Mouse (Mus musculus) monocyte, adult 5-6 weeks (primary cell): ENCODE data around the gene Mettl2. TPM values are rescaled to one million over a fixed set of nuclear protein-coding genes. Genes with fewer than 3 reads are reported as not detected.
"Not testable (repeated sequence)": the region's sequence is repeated elsewhere in the genome, so short reads cannot be mapped to it uniquely, and the experiment has no call there.

Source experiments
- ATAC-seq: fragments of 153-309, 156-312 bp; replicated peaks from 2 replicates; pipeline ENCODE4 v1.8.0; 2017; ENCODE audit warnings: mild to moderate bottlenecking; ENCODE audit not compliant: low TSS enrichment, insufficient number of reproducible peaks, severe bottlenecking, poor library complexity, low FRiP score
- total RNA-seq: library from RNA; stranded (forward); fragments of 200-1000, 200-491, 200-594 nt; gene quantifications from 3 replicates; pipeline ENCODE4 v1.2.3, GENCODE M21; 2017

Gene Mettl2
- 10.0 to 17.4 TPM (median 12.2 TPM) in 3 replicates for total RNA-seq

DNA sequence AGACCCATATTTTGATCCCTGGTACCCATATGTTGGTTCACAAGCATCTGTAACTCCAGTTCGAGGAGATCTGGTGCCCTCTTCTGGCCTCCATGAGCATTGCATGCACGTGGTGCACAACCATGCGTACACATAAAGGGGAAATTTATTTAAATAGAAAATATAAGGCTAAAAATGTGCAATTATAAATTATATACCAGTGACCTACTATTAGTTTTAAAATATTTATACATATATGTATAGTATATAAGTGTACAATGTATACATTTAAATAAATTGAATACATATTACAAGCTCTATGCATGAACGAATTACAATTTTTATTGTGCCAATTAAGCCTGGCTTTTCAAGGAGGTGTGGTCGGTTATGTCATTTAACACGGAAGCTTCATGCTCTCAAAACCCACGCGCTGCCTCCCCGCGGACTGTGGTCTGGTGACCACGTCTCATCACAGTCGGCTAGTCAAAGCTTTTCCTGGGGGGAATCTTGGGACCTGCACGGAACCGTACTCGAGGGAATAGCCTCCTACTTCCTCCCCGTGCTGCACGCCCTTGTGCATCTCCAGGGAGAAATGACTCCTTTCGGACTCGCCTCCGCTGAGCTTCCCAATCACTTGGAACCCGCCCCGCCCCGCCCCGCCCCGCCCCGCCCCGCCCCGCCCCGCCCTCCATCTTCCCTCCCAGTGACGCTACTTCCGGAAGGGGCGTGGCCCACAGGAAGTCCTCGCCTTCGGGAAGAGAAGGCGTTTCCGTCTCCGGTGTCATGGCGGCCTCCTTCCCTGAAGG lies at the start of gene Mettl2:
Mettl2 (plus strand) TSS at position 691 of the 785 bp plus-strand sequence.
- ATAC-seq, result peak; percentile 89

GRCm38 (mm10) chr11:105112448-105112847 lies 13.8 kb upstream of the Mettl2 start:
- not testable (repeated sequence) for ATAC-seq

GRCm38 (mm10) chr11:105117814-105118213 lies 8.4 kb upstream of the Mettl2 start:
- no peak for ATAC-seq

DNA sequence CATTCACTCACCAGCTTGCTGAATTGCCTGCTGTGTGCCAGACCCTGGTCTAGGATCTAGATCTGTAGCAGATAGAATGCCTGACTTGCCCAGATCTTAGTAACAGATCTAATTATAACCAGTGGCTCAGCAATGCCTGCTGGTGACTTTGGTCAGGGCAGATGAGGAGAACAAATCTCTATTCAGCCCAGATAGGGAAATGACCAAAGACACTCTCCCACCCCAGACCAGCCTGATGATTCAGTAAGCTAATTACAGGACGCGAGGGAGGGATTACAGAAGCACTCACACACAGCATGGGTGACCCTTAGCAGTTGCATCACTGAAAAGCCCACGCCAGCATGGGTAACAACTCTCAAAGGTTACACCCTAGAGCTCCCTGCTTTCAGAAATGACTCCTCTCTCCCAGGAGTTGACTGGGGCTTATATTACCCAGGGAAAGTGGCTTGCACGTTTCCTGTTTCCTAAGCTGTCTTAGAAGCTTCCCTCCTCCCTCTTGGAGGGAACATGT lies 5.6 kb upstream of the Mettl2 start:
- no peak for ATAC-seq

DNA sequence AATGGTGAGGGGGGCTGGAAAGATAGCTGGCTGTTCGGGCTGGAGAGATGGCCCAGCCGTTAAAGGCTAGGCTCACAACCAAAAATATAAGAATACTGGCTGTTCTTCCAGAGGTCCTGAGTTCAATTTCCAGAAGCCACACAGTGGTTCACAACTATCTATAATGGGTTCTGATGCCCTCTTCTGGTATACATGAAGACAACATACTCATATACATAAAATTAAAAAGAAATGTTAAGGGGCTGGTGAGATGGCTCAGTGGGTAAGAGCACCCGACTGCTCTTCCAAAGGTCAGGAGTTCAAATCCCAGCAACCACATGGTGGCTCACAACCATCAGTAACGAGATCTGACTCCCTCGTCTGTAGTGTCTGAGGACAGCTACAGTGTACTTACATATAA lies 4.4 kb upstream of the Mettl2 start:
- ATAC-seq, result not testable (repeated sequence)

GRCm38 (mm10) chr11:105123986-105124385 lies 2.2 kb upstream of the Mettl2 start:
- ATAC-seq, result 0 out of 2 replicates have a peak, but pooled peaks have one; percentile 31

- ATAC-seq, result no peak
Observed at GRCm38 (mm10) chr11:105126520-105127029, 350 bp downstream of the Mettl2 start.

- no peak for ATAC-seq
Observed at GRCm38 (mm10) chr11:105135692-105136091, 9.5 kb downstream of the Mettl2 start.

DNA sequence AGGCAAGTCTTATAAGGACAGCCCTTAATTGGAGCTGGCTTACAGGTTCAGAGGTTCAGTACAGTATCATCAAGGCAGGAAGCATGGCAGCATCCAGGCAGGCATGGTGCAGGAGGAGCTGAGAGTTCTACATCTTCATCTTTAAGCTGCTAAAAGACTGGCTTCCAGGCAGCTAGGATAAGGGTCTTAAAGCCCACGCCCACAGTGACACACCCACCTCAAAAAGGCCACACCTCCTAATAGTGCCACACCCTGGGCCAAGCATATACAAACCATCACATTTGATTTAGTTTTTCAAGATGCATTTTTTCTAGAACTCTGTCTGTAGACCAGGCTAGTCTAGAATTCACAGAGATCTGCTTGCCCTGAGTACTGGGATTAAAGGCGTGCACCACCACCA lies 11.0 kb downstream of the Mettl2 start:
- not testable (repeated sequence) for ATAC-seq

DNA sequence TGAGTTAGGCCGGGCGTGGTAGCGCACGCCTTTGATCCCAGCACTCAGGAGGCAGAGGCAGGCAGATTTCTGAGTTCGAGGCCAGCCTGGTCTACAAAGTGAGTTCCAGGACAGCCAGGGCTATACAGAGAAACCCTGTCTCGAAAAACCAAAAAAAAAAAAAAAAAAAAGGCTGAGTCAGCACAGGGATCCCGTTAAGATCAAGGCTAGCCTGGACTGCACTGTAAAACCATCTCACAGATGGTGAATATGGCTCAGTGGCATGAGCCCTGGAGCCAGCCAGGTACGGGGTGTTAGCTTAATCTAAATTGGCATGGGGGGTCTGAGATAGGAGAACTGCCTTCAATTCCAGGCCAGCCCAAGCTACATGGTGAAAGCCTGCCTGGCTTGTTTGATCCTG lies 14.3 kb downstream of the Mettl2 start:
- not testable (repeated sequence) for ATAC-seq

GRCm38 (mm10) chr11:105141115-105141514 lies 14.9 kb downstream of the Mettl2 start:
- ATAC-seq, result no peak

DNA sequence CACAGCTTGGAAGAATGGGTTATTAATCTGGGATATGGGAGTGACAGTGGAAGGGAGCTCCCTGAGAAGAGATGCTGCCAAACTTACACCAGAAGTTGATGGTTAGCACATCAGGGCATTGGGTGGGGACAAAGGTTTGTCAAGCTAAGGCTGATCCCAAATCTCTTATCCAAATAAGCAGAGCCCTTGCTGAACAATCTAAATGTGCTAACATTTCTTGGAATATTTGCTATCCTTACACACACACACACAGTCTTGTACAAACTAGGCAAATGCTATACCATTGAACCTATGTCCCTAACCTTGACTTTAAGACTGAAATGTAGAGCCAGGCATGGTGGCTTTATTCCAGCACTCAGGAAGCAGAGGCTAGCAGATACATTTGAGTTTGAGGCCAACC lies 17.3 kb downstream of the Mettl2 start:
- no peak for ATAC-seq

GRCm38 (mm10) chr11:105144084-105144483 lies 17.9 kb downstream of the Mettl2 start:
- no peak for ATAC-seq

GRCm38 (mm10) chr11:105144508-105145210 lies 18.4 kb downstream of the Mettl2 start:
- no peak for ATAC-seq

GRCm38 (mm10) chr11:105145211-105145610 lies 19.0 kb downstream of the Mettl2 start:
- no peak for ATAC-seq

GRCm38 (mm10) chr11:105146593-105146992 lies 20.4 kb downstream of the Mettl2 start, which contains the start of gene Gm10842:
Gm10842 (plus strand) TSS chr11:105146893.
- no peak for ATAC-seq

DNA sequence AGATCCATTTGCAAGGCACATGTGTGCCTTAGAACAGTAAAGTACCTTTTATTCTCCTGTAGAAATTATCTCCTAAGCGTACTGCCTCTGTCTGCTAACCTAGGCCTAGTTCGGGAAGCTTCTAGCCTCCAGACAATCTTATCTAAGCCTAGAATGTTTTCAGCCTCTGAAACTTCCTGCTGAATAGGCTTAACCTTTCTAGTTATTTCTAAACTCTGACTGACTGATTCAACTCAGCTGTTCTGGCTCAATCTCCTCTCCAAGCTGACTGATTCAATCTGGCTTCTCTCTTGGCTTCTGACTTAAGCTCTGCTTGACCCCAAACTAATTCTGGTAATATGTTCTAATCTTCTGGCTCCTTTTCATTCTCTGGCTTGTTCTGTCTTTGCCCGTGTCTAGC lies 23.1 kb downstream of the Mettl2 start:
- no peak for ATAC-seq

- ATAC-seq, result no peak
Observed at GRCm38 (mm10) chr11:105149766-105150165, 23.5 kb downstream of the Mettl2 start.

- no peak for ATAC-seq
Observed at GRCm38 (mm10) chr11:105150691-105151090, 24.5 kb downstream of the Mettl2 start.
